Mouse (Mus musculus): ENCODE results near the gene Slc1a2.

- TF ChIP-seq CTCF (IDR thresholded peaks at IDR 0.05; ENCODE audit: low read depth) = no peak
- no peak for TF ChIP-seq EP300 (IDR thresholded peaks at IDR 0.05; ENCODE audit: low read depth)
Observed at GRCm38 (mm10) chr2:102757241-102757860, 98.9 kb downstream of the Slc1a2 start.
